Mouse (Mus musculus): ENCODE data around the gene Gramd1c. TPM values are rescaled to one million over a fixed set of nuclear protein-coding genes. Genes with fewer than 3 reads are reported as not detected.

Gene Gramd1c
- total and polyA plus RNA-seq, 3 experiments = 1.5 to 3.9 (median 3.5) TPM

GRCm38 (mm10) chr16:43965781-43966389 is 97.3 kb downstream of the Gramd1c start:
- in situ Hi-C loops (cut with MboI; ENCODE audit: low pct_ligation_motif_present, low pct_unique_long_range_greater_than_20kb, low sequenced_read_pairs) (no loop called here), dilution Hi-C loops (cut with MboI; ENCODE audit: extremely low pct_ligation_motif_present, extremely low pct_unique_long_range_greater_than_20kb, low sequenced_read_pairs) (no loop called here)
- no peaks in the 10 kb centered on the region for H3K79me2 ChIP-seq (replicated peaks; ENCODE audit: control insufficient read depth, extremely low read depth, insufficient read depth, poor library complexity, severe bottlenecking)
- peaks cover 11 to 51% of the 10 kb centered on the region in 2 experiments for H3K36me3 ChIP-seq (replicated peaks in 1 of 2; ENCODE audit: control insufficient read depth in 1 of 2, insufficient read depth in 1 of 2, low read length in 1 of 2)
- no peaks in the 10 kb centered on the region for H3K9me3 ChIP-seq (replicated peaks; ENCODE audit: low read length)
- no peak overlapping the region for H3K4me2 ChIP-seq (ENCODE audit: insufficient read depth, low read depth, poor library complexity, severe bottlenecking)
- no peak for DNase-seq (ENCODE audit: extremely low read depth)
- H3K9ac ChIP-seq (ENCODE audit: insufficient read depth, low read depth) = no peak overlapping the region
- no peaks in the 10 kb centered on the region for H3K27me3 ChIP-seq (replicated peaks)
- H3K4me1 ChIP-seq (ENCODE audit: control insufficient read depth in 1 of 2, insufficient read depth in 2 of 2) = peaks cover 0 to 26% of the 10 kb centered on the region in 2 experiments; a peak in 2 of 4 replicates
- H3K27ac ChIP-seq (ENCODE audit: insufficient read depth, low read depth) = no peak overlapping the region
- no peak overlapping the region for H3K4me3 ChIP-seq (replicated peaks in 1 of 3; ENCODE audit: low read depth in 2 of 3, low read length in 2 of 3, poor library complexity in 1 of 3)
- TF ChIP-seq USF1 (IDR thresholded peaks at IDR 0.05; ENCODE audit: low read depth, low read length) (no peak), TBP (conservative IDR thresholded peaks at IDR 0.05; ENCODE audit: low read depth, low read length) (no peak), MAFK (IDR thresholded peaks at IDR 0.05; ENCODE audit: insufficient replicate concordance, low read length) (no peak), PAX5 (IDR thresholded peaks at IDR 0.05; ENCODE audit: low read length) (no peak), TCF12 (IDR thresholded peaks at IDR 0.05; ENCODE audit: low read depth, low read length) (no peak), CHD1 (IDR thresholded peaks at IDR 0.05; ENCODE audit: low read depth, low read length) (no peak), SMC3 (IDR thresholded peaks at IDR 0.05; ENCODE audit: low read depth, low read length) (no peak), NELFE (IDR thresholded peaks at IDR 0.05; ENCODE audit: low read depth, low read length) (no peak), MYC (IDR thresholded peaks at IDR 0.05; ENCODE audit: low read depth, low read length) (no peak), ZNF384 (IDR thresholded peaks at IDR 0.05; ENCODE audit: low read depth, low read length) (no peak), UBTF (IDR thresholded peaks at IDR 0.05; ENCODE audit: low read depth, low read length) (no peak), ETS1 (conservative IDR thresholded peaks at IDR 0.05; ENCODE audit: low read depth, low read length) (no peak)

DNA sequence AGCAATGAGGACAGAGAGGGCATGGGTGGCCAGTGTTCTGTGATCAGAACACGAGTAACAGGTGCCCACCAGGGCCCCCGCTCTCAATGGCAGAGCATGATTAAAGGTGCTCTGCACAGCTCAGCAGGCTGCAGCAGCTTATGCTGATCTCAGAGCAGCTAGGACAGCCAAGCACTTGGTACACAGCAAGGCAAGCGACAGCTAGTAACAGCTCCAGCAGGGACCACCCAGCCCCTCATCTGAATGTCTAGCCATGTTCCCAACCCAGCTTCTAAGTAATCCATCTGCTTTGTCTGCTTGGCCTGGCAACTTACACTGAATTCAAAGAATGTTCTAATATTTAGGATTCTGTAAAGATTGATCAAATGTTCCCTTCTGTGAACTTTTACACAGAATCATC is 99.4 kb downstream of the Gramd1c start:
- Histone ChIP-seq H3K79me2 (replicated peaks; ENCODE audit: control insufficient read depth, extremely low read depth, insufficient read depth, poor library complexity, severe bottlenecking) (no peaks in the 10 kb centered on the region), H3K4me2 (ENCODE audit: insufficient read depth, low read depth, poor library complexity, severe bottlenecking) (no peak overlapping the region), H3K9me3 (replicated peaks; ENCODE audit: low read length) (no peaks in the 10 kb centered on the region), H3K4me1 (ENCODE audit: control insufficient read depth in 1 of 2, insufficient read depth in 2 of 2) (peaks cover 0 to 22% of the 10 kb centered on the region in 2 experiments; a peak in 2 of 4 replicates), H3K27ac (ENCODE audit: insufficient read depth, low read depth) (no peak overlapping the region), H3K4me3 (replicated peaks in 1 of 3; ENCODE audit: low read depth in 2 of 3, low read length in 2 of 3, poor library complexity in 1 of 3) (no peak overlapping the region), H3K9ac (ENCODE audit: insufficient read depth, low read depth) (no peak overlapping the region), H3K27me3 (replicated peaks) (no peaks in the 10 kb centered on the region), H3K36me3 (replicated peaks in 1 of 2; ENCODE audit: control insufficient read depth in 1 of 2, insufficient read depth in 1 of 2, low read length in 1 of 2) (peaks cover 17 to 67% of the 10 kb centered on the region in 2 experiments)
- no peak for DNase-seq (ENCODE audit: extremely low read depth)
- in situ Hi-C loops (cut with MboI; ENCODE audit: low pct_ligation_motif_present, low pct_unique_long_range_greater_than_20kb, low sequenced_read_pairs) = no loop called here
- no peak for TF ChIP-seq KAT2A (IDR thresholded peaks at IDR 0.05; ENCODE audit: insufficient replicate concordance, low read length)
- TF ChIP-seq ZC3H11A (IDR thresholded peaks at IDR 0.05; ENCODE audit: low read depth, low read length) = no peak
- no peak for TF ChIP-seq MXI1 (IDR thresholded peaks at IDR 0.05; ENCODE audit: low read depth, low read length)
- no peak for TF ChIP-seq MAX (IDR thresholded peaks at IDR 0.05; ENCODE audit: low read length)
- no peak for TF ChIP-seq CTCF (conservative IDR thresholded peaks at IDR 0.05 in 1 of 2, IDR thresholded peaks at IDR 0.05 in 1 of 2; ENCODE audit: low read depth in 2 of 2, low read length in 2 of 2)
- no peak for TF ChIP-seq HCFC1 (IDR thresholded peaks at IDR 0.05; ENCODE audit: low read depth, low read length)
- dilution Hi-C loops (cut with MboI; ENCODE audit: extremely low pct_ligation_motif_present, extremely low pct_unique_long_range_greater_than_20kb, low sequenced_read_pairs) = no loop called here

Measured in CH12.LX (cell line).